Mouse (Mus musculus): Measurements from ENCODE around the gene Myocd.
A peak's percentile ranks its signal among the peaks of the same experiment; 100 is the strongest.

Myocd gene

DNA sequence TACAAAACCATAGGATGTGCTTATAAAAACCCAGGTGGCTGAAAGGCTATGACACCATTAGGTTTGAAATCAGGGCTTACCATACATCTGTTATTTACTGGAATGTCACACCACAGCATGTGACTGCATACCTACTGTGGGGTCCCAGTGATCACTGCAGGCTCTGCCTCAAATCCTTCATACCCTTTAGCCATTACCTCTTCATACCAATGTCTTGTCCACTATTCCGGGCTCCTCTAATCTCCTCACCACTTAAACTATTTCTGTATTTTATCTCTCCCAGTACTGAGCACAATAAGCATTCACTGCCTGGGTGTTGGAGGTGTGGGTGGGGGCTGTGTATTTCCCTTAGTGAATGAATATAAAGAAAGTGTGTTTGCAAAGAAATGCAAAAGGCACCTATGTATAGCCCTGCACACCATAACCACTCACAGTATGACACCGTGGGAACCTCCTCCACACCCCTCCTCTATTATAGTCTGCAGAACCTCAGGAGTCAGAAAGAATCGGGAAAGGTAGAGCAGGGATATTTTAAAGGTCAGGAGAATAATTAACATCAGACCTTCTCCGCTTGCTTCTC lies 126.9 kb downstream of the Myocd start:
- DNase-seq (ENCODE audit: low spot score in 2 of 2) = no peak

DNA sequence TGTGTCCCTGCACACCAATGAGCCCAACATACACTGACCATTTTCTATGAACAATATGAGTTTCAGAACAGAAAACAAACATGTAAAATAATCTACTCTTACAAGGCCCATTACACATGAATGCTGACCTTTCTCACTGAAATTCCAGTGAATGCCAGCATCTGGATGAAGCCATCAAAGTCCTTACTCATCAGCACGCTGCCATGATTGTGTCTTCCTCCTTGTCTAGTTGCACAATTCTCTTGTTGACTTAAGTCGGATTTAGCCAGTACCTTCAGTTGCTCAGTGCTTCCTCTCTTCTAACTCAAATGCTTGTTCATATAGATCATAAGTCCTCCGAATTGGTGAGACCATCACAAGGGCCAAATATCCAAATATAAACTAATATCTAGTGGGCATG lies 130.8 kb downstream of the Myocd start:
- DNase-seq (ENCODE audit: low spot score in 2 of 2) = no peak

DNA sequence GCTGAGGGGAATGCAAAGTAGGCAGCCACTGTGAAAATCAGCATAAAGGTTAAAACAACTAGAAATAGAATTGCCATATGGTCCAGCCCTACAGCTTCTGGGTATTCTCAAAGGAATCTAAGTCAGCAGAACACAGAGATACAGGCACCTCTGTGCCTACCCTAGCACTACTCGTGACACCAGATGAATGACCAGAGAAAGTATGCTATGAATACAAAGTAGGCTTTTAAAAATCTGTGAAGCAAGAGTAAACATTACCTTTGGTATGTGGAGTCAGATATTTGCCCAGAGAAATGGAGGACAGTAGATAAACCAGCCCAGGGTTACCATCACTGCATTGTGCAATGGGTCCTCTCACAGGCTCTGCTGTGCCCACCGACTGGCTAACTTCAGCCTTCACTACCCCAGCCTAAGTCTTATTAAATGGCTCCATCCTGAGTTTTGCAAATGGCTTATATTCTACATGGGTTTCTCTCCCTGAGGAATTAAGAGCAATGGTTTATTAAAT lies 132.6 kb downstream of the Myocd start:
- no peak for DNase-seq (ENCODE audit: low spot score in 2 of 2)

DNA sequence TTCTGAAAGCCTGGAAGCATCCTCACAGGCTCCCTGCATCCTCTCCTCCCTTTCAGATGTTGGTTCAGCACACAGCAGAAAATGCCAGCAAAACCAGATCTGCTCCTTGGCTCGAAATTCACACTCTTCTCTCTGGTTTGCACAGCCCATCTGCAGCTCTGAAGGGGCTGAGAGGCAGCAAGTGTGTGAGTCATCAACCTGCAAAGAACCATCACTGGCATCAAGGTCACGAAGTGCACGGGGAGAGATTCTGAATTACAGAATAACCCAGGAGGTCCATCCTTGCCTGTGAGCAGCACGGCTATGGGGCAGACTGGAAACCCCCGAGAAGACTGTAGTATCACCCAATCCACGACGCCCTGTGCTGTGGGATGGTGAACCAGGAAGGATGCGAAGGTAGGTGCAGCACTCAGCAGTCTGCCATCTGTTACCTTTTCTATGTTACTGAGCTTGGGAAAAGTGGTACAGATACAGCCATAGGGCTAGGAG lies 134.5 kb downstream of the Myocd start:
- DNase-seq (ENCODE audit: low spot score in 2 of 2) = peak in 1 of 2 experiments; percentile 29

DNA sequence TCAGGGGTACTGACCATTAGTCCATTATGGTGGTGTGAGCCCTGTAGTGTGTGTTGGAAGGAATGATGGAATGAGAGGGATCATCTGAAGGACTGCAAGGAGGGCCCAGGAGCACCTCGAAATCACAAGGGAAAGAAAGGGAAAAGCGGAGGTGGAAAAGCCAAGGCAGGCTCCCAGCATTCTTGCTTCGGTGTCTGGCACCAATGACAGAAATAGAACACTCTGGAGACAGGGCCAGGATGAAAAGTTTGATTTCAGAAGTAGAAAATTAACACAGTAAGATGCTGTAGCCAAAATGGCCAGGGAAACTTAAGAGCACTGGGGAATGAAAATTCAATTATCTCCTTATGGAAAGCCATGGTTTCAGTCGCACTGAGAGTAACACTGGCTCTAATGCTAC lies 136.1 kb downstream of the Myocd start:
- DNase-seq (ENCODE audit: low spot score in 2 of 2) = no peak

DNA sequence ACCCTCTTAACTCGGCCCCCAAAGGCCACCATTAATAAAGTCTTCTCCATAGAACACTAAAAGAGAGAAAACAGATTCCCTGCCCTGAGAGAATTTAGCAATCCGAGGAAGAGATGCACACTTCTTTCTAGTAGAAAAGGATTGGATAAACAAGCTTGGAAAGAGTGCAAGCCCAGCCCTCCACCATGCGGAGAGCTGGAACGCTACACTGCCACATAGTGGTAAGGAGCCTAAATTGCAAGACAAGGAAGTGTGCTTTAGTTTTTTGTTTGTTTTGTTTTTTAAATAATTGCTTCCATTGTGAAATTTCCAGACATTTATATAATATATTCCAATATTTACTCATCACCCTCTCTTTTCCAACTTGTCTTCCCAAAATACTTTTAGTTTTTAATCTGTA lies 140.7 kb downstream of the Myocd start:
- no peak for DNase-seq (ENCODE audit: low spot score in 2 of 2)

DNA sequence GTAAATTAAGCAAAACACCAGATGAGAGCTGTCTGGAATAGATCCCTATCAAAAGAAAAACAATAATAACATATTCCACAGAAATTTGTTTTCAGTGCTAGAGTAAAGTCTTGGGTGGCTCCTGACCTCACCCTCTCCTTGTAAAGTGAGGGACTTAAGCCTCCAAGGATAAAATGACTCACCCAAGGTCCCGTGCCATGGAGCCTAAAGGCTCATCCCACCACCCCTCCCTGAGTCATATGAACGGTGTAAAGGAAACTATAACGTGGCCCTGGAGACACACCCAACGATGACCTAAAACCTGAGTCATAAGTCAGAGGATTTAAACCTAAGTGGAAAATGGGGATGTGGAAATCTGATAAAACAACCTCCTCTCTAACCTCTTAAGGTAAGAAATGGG lies 141.1 kb downstream of the Myocd start:
- DNase-seq (ENCODE audit: low spot score in 2 of 2) = no peak

DNA sequence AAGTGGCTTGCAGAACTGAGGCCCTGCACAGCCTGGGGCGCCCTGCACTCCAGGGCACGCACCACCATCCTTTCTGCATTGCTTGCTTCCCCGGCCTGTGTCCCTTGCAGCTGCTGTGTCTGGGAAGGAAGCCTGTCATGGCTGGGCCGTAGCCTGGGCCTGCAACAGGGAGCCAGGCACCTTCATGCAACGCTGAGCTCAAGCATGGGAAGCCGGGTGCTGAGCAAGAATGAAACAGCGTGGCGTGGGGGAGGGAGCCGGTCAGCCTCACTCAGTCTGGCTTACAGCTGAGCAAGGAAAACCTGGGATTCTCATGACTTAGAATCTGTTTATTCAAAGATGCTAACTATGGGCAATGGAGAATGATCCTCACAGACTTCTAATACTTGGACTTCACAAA lies 143.2 kb downstream of the Myocd start:
- peak in 1 of 2 experiments; percentile 28 for DNase-seq (ENCODE audit: low spot score in 2 of 2)
